8 mouse cellular contexts compared by ENCODE assay signal in the genomic region with DNA sequence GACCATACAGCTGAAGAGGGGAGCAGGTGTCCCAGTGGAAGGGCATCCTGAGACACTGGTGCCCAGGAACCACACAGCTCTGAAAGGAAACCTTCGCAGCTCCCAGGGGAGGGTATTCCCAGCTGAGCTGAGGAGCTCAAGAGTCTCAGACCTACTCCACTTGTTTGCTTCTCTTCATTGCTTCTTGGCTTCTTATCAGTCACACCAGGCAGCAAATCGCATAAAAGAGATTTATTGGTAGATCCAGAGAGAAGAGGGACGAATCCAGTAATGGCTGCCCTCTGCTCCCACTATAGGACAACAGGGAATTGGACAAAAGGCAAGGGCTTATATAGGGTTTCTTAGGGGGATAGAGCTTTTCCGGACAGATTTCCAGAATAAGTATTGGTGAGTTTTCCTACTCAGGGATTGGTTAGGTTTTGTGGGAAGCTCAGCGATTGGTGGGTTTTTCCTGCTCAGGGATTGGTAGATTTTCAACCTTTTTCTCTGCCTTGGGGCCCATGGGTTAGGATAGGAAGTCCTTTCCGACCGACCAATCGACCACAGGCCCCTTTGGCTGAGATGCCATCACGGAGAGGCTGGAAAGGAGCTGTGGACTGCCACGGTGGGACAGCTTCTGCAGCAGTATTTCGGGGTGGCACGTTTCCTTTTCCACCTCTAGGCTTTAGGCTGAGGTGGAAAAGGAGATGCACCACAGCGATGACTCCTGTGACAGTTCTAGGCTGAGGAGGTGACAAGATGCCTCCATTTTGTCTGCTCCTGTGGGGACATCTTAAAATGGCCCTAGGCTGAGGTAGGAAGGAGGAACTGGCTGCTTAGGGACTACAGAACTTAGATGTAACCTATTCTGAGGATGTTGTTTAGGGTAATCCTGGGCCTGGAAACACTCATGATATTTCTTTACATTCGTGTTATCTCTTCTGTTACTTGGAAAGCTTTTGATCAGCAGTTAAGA. TPM values are rescaled to one million over a fixed set of nuclear protein-coding genes. Genes with fewer than 3 reads are reported as not detected.
DNase-seq lines count a peak whose midpoint lies in the region; ATAC-seq and TF ChIP-seq lines count a peak whose summit lies in the region.

No protein-coding gene starts in this region.

- H3K27ac ChIP-seq in heart, embryonic 15.5 days: peak overlapping the region; percentile 35; the same call in 1 of the 2 replicates
- no peak overlapping the region for H3K27ac ChIP-seq in bone marrow macrophage, adult 2 months (ENCODE audit: insufficient read depth, low read depth, low read length)
- H3K27ac ChIP-seq in hindbrain, postnatal 0 days: no peak overlapping the region
- no peak overlapping the region for H3K27ac ChIP-seq in neural tube, embryonic 11.5 days (ENCODE audit: low read depth, low read length)

- H3K36me3 ChIP-seq in heart, embryonic 15.5 days: no peaks in the 10 kb centered on the region; the same call in 1 of the 2 replicates
- no peaks in the 10 kb centered on the region for H3K36me3 ChIP-seq in hindbrain, postnatal 0 days (ENCODE audit: insufficient read depth, low read length)
- H3K36me3 ChIP-seq in neural tube, embryonic 11.5 days (ENCODE audit: control insufficient read depth, insufficient read depth, low read length): no peaks in the 10 kb centered on the region

- 80% methylated on average over 14 of the region's 14 CpGs for WGBS in heart, embryonic 15.5 days
- 83% methylated on average over 14 of the region's 14 CpGs for WGBS in hindbrain, postnatal 0 days
- WGBS in neural tube, embryonic 11.5 days: 82% methylated on average over 14 of the region's 14 CpGs

- peaks cover 36% of the 10 kb centered on the region for H3K4me1 ChIP-seq in heart, embryonic 15.5 days (replicated peaks)
- peaks cover 30% of the 10 kb centered on the region for H3K4me1 ChIP-seq in bone marrow macrophage, adult 2 months (ENCODE audit: control insufficient read depth, insufficient read depth, low read length)
- H3K4me1 ChIP-seq in hindbrain, postnatal 0 days (ENCODE audit: insufficient read depth, low read length): peaks cover 11% of the 10 kb centered on the region
- peaks cover 5% of the 10 kb centered on the region; the same call in 1 of the 2 replicates for H3K4me1 ChIP-seq in neural tube, embryonic 11.5 days (ENCODE audit: control insufficient read depth, insufficient read depth, low read length)

- TF ChIP-seq CTCF in bone marrow macrophage, adult 2 months (IDR thresholded peaks at IDR 0.05; ENCODE audit: low read depth, low read length): no peak
- no peak for TF ChIP-seq CTCF in hindbrain, postnatal 0 days (IDR thresholded peaks at IDR 0.05; ENCODE audit: low read depth)

- no peak for DNase-seq in heart, adult 8-10 months (ENCODE audit: low spot score)
- peak; percentile 4 for DNase-seq in hindbrain, postnatal 0 days (ENCODE audit: low spot score)
- DNase-seq in neural tube, embryonic 11.5 days (ENCODE audit: low spot score): no peak
- DNase-seq in frontal cortex, postnatal 25 days (ENCODE audit: low spot score in 2 of 2): no peak
- no peak for DNase-seq in natural killer cell, adult 2 months (ENCODE audit: low spot score in 2 of 2)
- DNase-seq in cerebellum, postnatal 4 days (ENCODE audit: low spot score in 2 of 2): no peak

- peak overlapping the region; percentile 97; the same call in 1 of the 2 replicates for H3K9ac ChIP-seq in heart, embryonic 15.5 days
- H3K9ac ChIP-seq in hindbrain, postnatal 0 days (replicated peaks; ENCODE audit: low read length): peak overlapping the region; percentile 84; the same call in 1 of the 2 replicates
- H3K9ac ChIP-seq in neural tube, embryonic 11.5 days (ENCODE audit: low read length): no peak overlapping the region

- no peaks in the 10 kb centered on the region for H3K9me3 ChIP-seq in heart, embryonic 15.5 days (replicated peaks)
- no peaks in the 10 kb centered on the region for H3K9me3 ChIP-seq in hindbrain, postnatal 0 days (ENCODE audit: low read length)
- no peaks in the 10 kb centered on the region for H3K9me3 ChIP-seq in neural tube, embryonic 11.5 days (ENCODE audit: control insufficient read depth, low read length)

- H3K4me2 ChIP-seq in heart, embryonic 15.5 days: peak overlapping the region; percentile 82
- H3K4me2 ChIP-seq in hindbrain, postnatal 0 days (ENCODE audit: low read depth, low read length): peak overlapping the region; percentile 60
- H3K4me2 ChIP-seq in neural tube, embryonic 11.5 days (ENCODE audit: low read depth): peak overlapping the region; percentile 81

- no peak for ATAC-seq in heart, embryonic 15.5 days (replicated peaks; ENCODE audit: insufficient number of reproducible peaks, insufficient read depth, low FRiP score, low read depth)
- ATAC-seq in hindbrain, postnatal 0 days: no peak
- ATAC-seq in neural tube, embryonic 11.5 days (ENCODE audit: insufficient read depth, low FRiP score, low TSS enrichment): no peak

- peak overlapping the region; percentile 96 for H3K4me3 ChIP-seq in heart, embryonic 15.5 days
- H3K4me3 ChIP-seq in bone marrow macrophage, adult 2 months (ENCODE audit: insufficient read depth, low read length): peak overlapping the region; percentile 83; the same call in 1 of the 2 replicates
- peak overlapping the region; percentile 80 for H3K4me3 ChIP-seq in hindbrain, postnatal 0 days (ENCODE audit: low read length)
- peak overlapping the region; percentile 87; the same call in 1 of the 2 replicates for H3K4me3 ChIP-seq in neural tube, embryonic 11.5 days (ENCODE audit: low read depth, low read length)

- TF ChIP-seq POLR2A in bone marrow macrophage, adult 2 months (IDR thresholded peaks at IDR 0.05; ENCODE audit: borderline replicate concordance, low read depth, low read length): no peak

- no peaks in the 10 kb centered on the region for H3K27me3 ChIP-seq in heart, embryonic 15.5 days
- no peaks in the 10 kb centered on the region for H3K27me3 ChIP-seq in hindbrain, postnatal 0 days (ENCODE audit: insufficient read depth, low read length)
- no peaks in the 10 kb centered on the region for H3K27me3 ChIP-seq in neural tube, embryonic 11.5 days (ENCODE audit: control insufficient read depth, insufficient read depth, low read length)

RNA-seq across cellular contexts. Expression of a gene that starts 1.7 kb away (rescaled TPM):
- 27.0 and 34.0 TPM in 2 replicates for polyA plus RNA-seq in heart, embryonic 15.5 days (2015; fragmentation: Nextera tagmentation; extraction: Ambion mirVana)
- total RNA-seq in heart, adult 8-10 months (2022): 10 to 100 TPM; 30.7 to 37.0 (median 34.2) TPM
- polyA plus RNA-seq in bone marrow macrophage, adult 2 months (2012; ENCODE audit: insufficient read depth, insufficient read length, missing spikeins): 35.4 and 39.7 TPM in 2 replicates
- total RNA-seq in hindbrain, postnatal 0 days (2014; rRNA removed): 74.2 and 89.7 TPM in 2 replicates
- 21.6 and 21.7 TPM in 2 replicates for polyA plus RNA-seq in hindbrain, postnatal 0 days (2015; fragmentation: Nextera tagmentation; extraction: Ambion mirVana)
- polyA plus RNA-seq in neural tube, embryonic 11.5 days (2014; fragmentation: Nextera tagmentation; extraction: Ambion mirVana): 18.1 and 21.2 TPM in 2 replicates

RNA-seq across cellular contexts. Expression of a gene that starts 1.9 kb away (rescaled TPM):
- 101 and 125 TPM in 2 replicates for polyA plus RNA-seq in heart, embryonic 15.5 days (2015; fragmentation: Nextera tagmentation; extraction: Ambion mirVana)
- total RNA-seq in heart, adult 8-10 months (2022): 100 to 1,000 TPM in 3 of 4 experiments, 10 to 100 TPM in 1; 94.2 to 123 (median 109) TPM
- polyA plus RNA-seq in bone marrow macrophage, adult 2 months (2012; ENCODE audit: insufficient read depth, insufficient read length, missing spikeins): 33.0 and 34.7 TPM in 2 replicates
- 51.0 and 78.1 TPM in 2 replicates for total RNA-seq in hindbrain, postnatal 0 days (2014; rRNA removed)
- polyA plus RNA-seq in hindbrain, postnatal 0 days (2015; fragmentation: Nextera tagmentation; extraction: Ambion mirVana): 120 and 127 TPM in 2 replicates
- 122 and 127 TPM in 2 replicates for polyA plus RNA-seq in neural tube, embryonic 11.5 days (2014; fragmentation: Nextera tagmentation; extraction: Ambion mirVana)

RNA-seq across cellular contexts. Expression of a gene that starts 34.7 kb away (rescaled TPM):
- polyA plus RNA-seq in heart, embryonic 15.5 days (2015; fragmentation: Nextera tagmentation; extraction: Ambion mirVana): 15.0 and 15.8 TPM in 2 replicates
- 10 to 100 TPM; 21.5 to 26.3 (median 22.7) TPM for total RNA-seq in heart, adult 8-10 months (2022)
- 29.1 and 32.7 TPM in 2 replicates for polyA plus RNA-seq in bone marrow macrophage, adult 2 months (2012; ENCODE audit: insufficient read depth, insufficient read length, missing spikeins)
- total RNA-seq in hindbrain, postnatal 0 days (2014; rRNA removed): 28.0 and 44.3 TPM in 2 replicates
- polyA plus RNA-seq in hindbrain, postnatal 0 days (2015; fragmentation: Nextera tagmentation; extraction: Ambion mirVana): 26.7 and 27.4 TPM in 2 replicates
- 39.0 and 42.4 TPM in 2 replicates for polyA plus RNA-seq in neural tube, embryonic 11.5 days (2014; fragmentation: Nextera tagmentation; extraction: Ambion mirVana)
